Mouse (Mus musculus) right cerebral cortex, adult 2 months (tissue): Measurements from ENCODE around the gene Tmem262.
"Not testable (repeated sequence)": the region's sequence is repeated elsewhere in the genome, so short reads cannot be mapped to it uniquely, and the experiment has no call there.

Source experiments
- DNase-seq, 2 experiments: peaks; one replicate each; pipeline ENCODE4 v3.0.0; 2021 to 2022; ENCODE audit warnings: low spot score in 2 of 2

Gene Tmem262

GRCm38 (mm10) chr19:6079983-6080480, at the start of gene Tmem262:
Tmem262 (plus strand) TSS chr19:6080033.
- no peak for DNase-seq

- DNase-seq: no peak
These were observed 49.1 kb upstream of the Tmem262 start for GRCm38 (mm10) chr19:6030520-6031280.

- no peak for DNase-seq
These were observed 43.8 kb upstream of the Tmem262 start for GRCm38 (mm10) chr19:6035966-6036585.

GRCm38 (mm10) chr19:6037695-6038094, 42.1 kb upstream of the Tmem262 start:
- no peak for DNase-seq

- DNase-seq: no peak
These were observed 41.5 kb upstream of the Tmem262 start for GRCm38 (mm10) chr19:6038326-6038725.

- DNase-seq: no peak
These were observed 39.8 kb upstream of the Tmem262 start for GRCm38 (mm10) chr19:6040002-6040401.

- DNase-seq: no peak
These were observed 37.5 kb upstream of the Tmem262 start for GRCm38 (mm10) chr19:6042293-6042692.

GRCm38 (mm10) chr19:6044102-6044501, 35.7 kb upstream of the Tmem262 start:
- not testable (repeated sequence) for DNase-seq

- DNase-seq: no peak
These were observed 34.2 kb upstream of the Tmem262 start for GRCm38 (mm10) chr19:6045366-6046293.

GRCm38 (mm10) chr19:6046294-6047153, 33.3 kb upstream of the Tmem262 start, which contains the start of gene Syvn1:
Syvn1 (plus strand) TSS chr19:6046576.
- peak; percentile 93 to 94 for DNase-seq

- no peak for DNase-seq
These were observed 32.5 kb upstream of the Tmem262 start for GRCm38 (mm10) chr19:6047154-6047898.

- DNase-seq: no peak
These were observed 32.0 kb upstream of the Tmem262 start for GRCm38 (mm10) chr19:6047899-6048166.

- DNase-seq: no peak
These were observed 31.0 kb upstream of the Tmem262 start for GRCm38 (mm10) chr19:6048681-6049410.

GRCm38 (mm10) chr19:6052516-6052915, 27.3 kb upstream of the Tmem262 start:
- no peak for DNase-seq

GRCm38 (mm10) chr19:6054296-6054695, 25.5 kb upstream of the Tmem262 start:
- no peak for DNase-seq

- DNase-seq: no peak
These were observed 23.1 kb upstream of the Tmem262 start for GRCm38 (mm10) chr19:6056696-6057095.

GRCm38 (mm10) chr19:6057313-6058096, 22.3 kb upstream of the Tmem262 start, which contains the start of the genes Mrpl49 and Fau:
Mrpl49 (minus strand) TSS chr19:6057785.
Fau (plus strand) TSS chr19:6057844.
- DNase-seq: peak; percentile 99 to 100

GRCm38 (mm10) chr19:6058513-6058912, 21.3 kb upstream of the Tmem262 start:
- DNase-seq: no peak

GRCm38 (mm10) chr19:6058966-6059365, 20.9 kb upstream of the Tmem262 start:
- no peak for DNase-seq
